Mouse (Mus musculus) small intestine, adult 2 months (tissue): ENCODE results near the gene Itfg2. TPM values are rescaled to one million over a fixed set of nuclear protein-coding genes. Genes with fewer than 3 reads are reported as not detected.

ENCODE experiments used
- H3K27ac ChIP-seq: fragments of 200-500 bp; 2 replicates; pipeline ENCODE4 v1.5.1; 2012; ENCODE audit warnings: low read depth, low read length, control low read depth, inconsistent platforms; ENCODE audit not compliant: insufficient read depth
- H3K27me3 ChIP-seq: fragments of 200-500 bp; 2 replicates; pipeline ENCODE4 v1.6.1; 2012; ENCODE audit warnings: mild to moderate bottlenecking, moderate library complexity, low read length, inconsistent platforms; ENCODE audit not compliant: control insufficient read depth, insufficient read depth
- H3K36me3 ChIP-seq: fragments of 200-500 bp; 2 replicates; pipeline ENCODE4 v1.6.1; 2012; ENCODE audit warnings: mild to moderate bottlenecking, low read length, control low read depth, inconsistent platforms; ENCODE audit not compliant: control insufficient read depth, insufficient read depth
- H3K4me1 ChIP-seq: fragments of 200-500 bp; 2 replicates; pipeline ENCODE4 v1.6.1; 2012; ENCODE audit warnings: low read length, inconsistent platforms, mixed read lengths; ENCODE audit not compliant: control insufficient read depth, insufficient read depth, insufficient read length
- H3K4me3 ChIP-seq: fragments of 200-500 bp; 2 replicates; pipeline ENCODE4 v1.5.1; 2012; ENCODE audit warnings: low read depth, mild to moderate bottlenecking, control low read depth, inconsistent platforms, low read length, moderate library complexity
- CTCF ChIP-seq: fragments of 200-500 bp; IDR thresholded peaks from 2 replicates; pipeline ENCODE4 v1.5.1; 2012; ENCODE audit warnings: low read depth, mild to moderate bottlenecking, control low read depth, inconsistent platforms, low read length, moderate library complexity, mixed read lengths; ENCODE audit not compliant: insufficient replicate concordance, insufficient read length; ENCODE audit errors: extremely low read depth
- POLR2A ChIP-seq: fragments of 200-500 bp; IDR thresholded peaks from 2 replicates; pipeline ENCODE4 v1.6.1; 2012; ENCODE audit warnings: low read depth, mild to moderate bottlenecking, control low read depth, inconsistent platforms, low read length, moderate library complexity
- WGBS: fragments of 180-500 bp; shearing (Covaris S2); methylation state at CpG from one replicate; pipeline ENCODE4 v1.1.7; 2018; 5-methylcytosine and 5-hydroxymethylcytosine counted together
- polyA plus RNA-seq: library from polyadenylated mRNA; depleted of rRNA; stranded (reverse); fragments of >200 nt; gene quantifications from 2 replicates; pipeline ENCODE4 v1.2.3, GENCODE M21; 2012; rRNA removed

Itfg2 gene
- polyA plus RNA-seq = 16.1 and 16.2 TPM in 2 replicates

GRCm38 (mm10) chr6:128424269-128425019 is at the start of gene Itfg2:
Gene Itfg2 (minus strand): TSS chr6:128424931.
- no peaks in the 10 kb centered on the region for H3K36me3 ChIP-seq
- TF ChIP-seq CTCF (no peak), POLR2A (peak; percentile 69)
- no peaks in the 10 kb centered on the region for H3K27me3 ChIP-seq
- no peaks in the 10 kb centered on the region for H3K4me1 ChIP-seq
- under 1% methylated on average over 42 of the region's 42 CpGs for WGBS
- peak within 1 kb of the TSS; percentile 80 for H3K4me3 ChIP-seq
- peak within 1 kb of the TSS; percentile 95 for H3K27ac ChIP-seq

DNA sequence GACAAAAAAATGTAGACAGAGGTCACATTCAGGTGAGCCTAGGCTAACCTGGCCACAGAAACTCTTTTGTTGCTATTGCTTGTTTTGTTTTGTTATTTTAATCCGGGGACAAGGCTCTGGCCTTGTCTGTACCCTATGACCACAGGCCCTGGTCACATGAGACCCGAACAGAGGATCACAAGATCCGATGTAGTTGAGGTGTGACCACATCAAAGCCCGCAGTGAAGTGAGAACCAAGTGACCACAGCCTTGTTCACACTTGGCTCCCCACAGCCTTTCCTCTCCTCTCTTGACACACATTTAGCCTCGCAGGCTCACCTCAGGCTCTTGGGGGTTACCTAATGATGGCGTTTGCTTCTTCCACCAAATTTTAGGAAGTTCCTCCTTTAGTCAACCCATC is 49.4 kb upstream of the Itfg2 start:
- peaks cover 2% of the 10 kb centered on the region; the same call in 1 of the 2 replicates for H3K4me1 ChIP-seq
- H3K4me3 ChIP-seq = no peak overlapping the region
- H3K27ac ChIP-seq = no peak overlapping the region
- H3K27me3 ChIP-seq = no peaks in the 10 kb centered on the region
- TF ChIP-seq POLR2A = no peak
- TF ChIP-seq CTCF = no peak
- WGBS = 89% methylated on average over 6 of the region's 6 CpGs
- no peaks in the 10 kb centered on the region for H3K36me3 ChIP-seq

DNA sequence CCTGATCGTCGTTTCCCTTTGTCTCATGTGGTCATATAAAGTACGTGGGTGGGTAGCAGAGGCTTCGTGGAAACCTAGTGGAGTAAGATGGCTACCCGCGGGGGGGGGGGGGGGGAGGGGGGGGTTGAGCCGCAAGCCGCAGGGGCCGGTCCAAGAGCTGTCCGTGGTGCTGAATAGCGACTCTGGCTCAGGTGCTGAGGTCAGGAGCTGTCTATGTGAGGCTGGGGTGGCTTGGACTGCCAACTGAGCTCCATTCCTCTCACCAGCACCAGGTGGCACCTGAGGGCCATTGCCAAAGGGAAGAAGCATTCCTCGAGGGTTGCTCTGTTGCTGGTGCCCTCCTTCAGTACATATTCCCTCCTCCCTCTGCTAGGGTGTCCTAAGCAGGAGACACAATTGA is 44.7 kb upstream of the Itfg2 start:
- H3K4me3 ChIP-seq = no peak overlapping the region
- 2% methylated on average over 12 of the region's 12 CpGs for WGBS
- H3K4me1 ChIP-seq = peaks cover 2% of the 10 kb centered on the region; the same call in 1 of the 2 replicates
- TF ChIP-seq POLR2A = no peak
- TF ChIP-seq CTCF = no peak
- no peaks in the 10 kb centered on the region for H3K27me3 ChIP-seq
- H3K27ac ChIP-seq = no peak overlapping the region
- no peaks in the 10 kb centered on the region for H3K36me3 ChIP-seq

DNA sequence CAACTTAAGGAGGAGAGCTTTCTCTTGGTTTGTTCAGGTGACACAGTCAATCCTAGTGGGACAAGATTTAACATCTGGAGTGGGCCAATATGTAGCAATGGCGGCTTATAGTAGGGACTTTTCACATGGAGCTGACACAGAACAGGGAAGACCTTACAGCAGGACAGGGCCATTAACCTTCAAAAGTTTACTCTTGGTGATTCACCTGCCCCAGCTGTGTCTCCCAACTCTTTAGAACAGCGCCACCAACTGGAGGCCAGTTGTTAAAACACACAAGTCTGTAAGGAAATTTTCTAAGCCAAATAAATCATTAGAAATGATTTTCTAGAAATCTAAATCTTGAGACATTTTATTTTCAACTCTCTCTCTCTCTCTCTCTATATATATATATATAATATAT is 42.6 kb upstream of the Itfg2 start:
- no peaks in the 10 kb centered on the region for H3K27me3 ChIP-seq
- H3K36me3 ChIP-seq = no peaks in the 10 kb centered on the region
- TF ChIP-seq CTCF = no peak
- no peak for TF ChIP-seq POLR2A
- H3K4me1 ChIP-seq = peaks cover 2% of the 10 kb centered on the region; the same call in 1 of the 2 replicates
- no peak overlapping the region for H3K27ac ChIP-seq
- no peak overlapping the region for H3K4me3 ChIP-seq
- 44% methylated on average over 2 of the region's 2 CpGs for WGBS

DNA sequence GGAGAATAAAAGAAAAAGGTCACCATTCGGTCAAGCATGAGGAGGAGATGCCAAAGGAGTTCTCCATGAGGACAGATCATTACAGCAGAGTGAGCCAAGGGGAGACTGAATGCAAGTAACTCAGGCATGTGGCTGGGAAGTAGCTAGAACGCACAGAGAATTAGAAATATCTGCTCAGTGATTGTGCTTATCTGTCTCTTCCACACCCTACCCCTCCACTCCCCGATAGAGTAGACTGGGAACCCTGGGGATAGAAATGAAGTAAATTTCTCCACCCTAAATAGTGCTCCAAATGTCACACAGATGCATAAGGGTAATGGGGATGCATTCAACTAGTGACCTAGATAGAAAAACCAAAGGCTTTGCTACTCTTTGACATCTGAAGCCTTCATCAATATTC is 41.8 kb upstream of the Itfg2 start:
- 32% methylated on average over 3 of the region's 3 CpGs for WGBS
- H3K27ac ChIP-seq = no peak overlapping the region
- TF ChIP-seq POLR2A = no peak
- H3K4me1 ChIP-seq = peaks cover 2% of the 10 kb centered on the region; the same call in 1 of the 2 replicates
- H3K36me3 ChIP-seq = no peaks in the 10 kb centered on the region
- no peak overlapping the region for H3K4me3 ChIP-seq
- H3K27me3 ChIP-seq = no peaks in the 10 kb centered on the region

GRCm38 (mm10) chr6:128466043-128466442 is 41.3 kb upstream of the Itfg2 start:
- Histone ChIP-seq H3K27ac (no peak overlapping the region), H3K27me3 (no peaks in the 10 kb centered on the region), H3K4me1 (peaks cover 2% of the 10 kb centered on the region; the same call in 1 of the 2 replicates), H3K36me3 (no peaks in the 10 kb centered on the region), H3K4me3 (no peak overlapping the region)
- no peak for TF ChIP-seq CTCF
- no peak for TF ChIP-seq POLR2A
- WGBS = 41% methylated on average over 7 of the region's 7 CpGs

- Histone ChIP-seq H3K27me3 (no peaks in the 10 kb centered on the region), H3K4me1 (peaks cover 2% of the 10 kb centered on the region; the same call in 1 of the 2 replicates), H3K36me3 (no peaks in the 10 kb centered on the region), H3K4me3 (no peak overlapping the region), H3K27ac (no peak overlapping the region)
- WGBS = 80% methylated on average over 4 of the region's 4 CpGs
- TF ChIP-seq POLR2A (no peak), CTCF (no peak)
These were observed 40.3 kb upstream of the Itfg2 start for GRCm38 (mm10) chr6:128464996-128465395.
